8 mouse cellular contexts compared by ENCODE assay signal in the genomic region with DNA sequence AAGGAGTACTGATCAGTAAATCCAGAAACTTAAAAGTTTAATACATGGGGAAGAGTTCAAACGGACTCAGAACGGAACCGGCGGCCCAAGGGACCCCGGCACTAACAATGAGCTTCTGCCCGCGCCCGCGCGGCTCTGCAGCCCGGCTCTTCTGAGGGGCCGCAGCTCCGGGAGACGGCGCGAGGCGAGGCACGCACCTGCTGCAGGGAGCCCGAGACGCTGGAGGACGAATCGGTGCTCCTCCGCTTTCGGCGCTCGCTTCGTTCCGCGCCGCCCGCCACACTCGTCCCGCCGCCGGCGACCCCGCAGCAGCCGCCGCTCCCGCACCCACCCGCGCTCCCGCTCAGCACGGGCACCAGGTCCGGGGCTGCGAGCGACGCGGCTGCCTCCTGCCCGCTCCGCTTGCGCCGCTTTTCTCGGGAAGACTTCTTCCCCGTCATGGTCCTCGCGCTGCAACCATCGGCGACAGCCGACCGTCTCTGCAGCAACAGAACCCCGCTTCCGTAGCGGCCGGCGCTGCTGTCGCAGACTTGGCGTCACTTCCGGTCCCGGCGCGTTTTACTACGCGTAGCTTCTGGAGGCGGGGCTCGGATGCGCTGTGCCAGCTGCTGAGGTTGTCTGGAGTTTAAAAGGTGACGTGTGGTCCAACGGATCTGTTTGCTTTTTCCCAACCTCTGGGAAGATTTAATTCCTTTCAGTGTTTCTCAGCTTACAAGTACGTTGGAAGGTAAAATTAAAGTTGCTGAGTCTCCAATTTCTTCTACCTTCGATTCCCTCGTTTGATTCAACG. TPM values are rescaled to one million over a fixed set of nuclear protein-coding genes. Genes with fewer than 3 reads are reported as not detected.
A peak's percentile ranks its signal among the peaks of the same experiment; 100 is the strongest.
DNase-seq lines count a peak whose midpoint lies in the region; ATAC-seq lines count a peak whose summit lies in the region.

Gene Gm10306 (plus strand): TSS at position 282 of the 790 bp plus-strand sequence.
Gene Caap1 (minus strand): TSS at position 532 of the 790 bp plus-strand sequence.

- H3K4me1 ChIP-seq in hindbrain, embryonic 14.5 days (replicated peaks; ENCODE audit: control insufficient read depth, insufficient read depth, low read length): peaks cover 12% of the 10 kb centered on the region

- peak within 1 kb of the TSS; percentile 98 for H3K4me3 ChIP-seq in hindbrain, embryonic 14.5 days (replicated peaks; ENCODE audit: low read length)

- peak; percentile 94 for DNase-seq in R1 (ENCODE audit: low read depth, low spot score)
- peak; percentile 97 to 98 for DNase-seq in cerebellum, postnatal 25 days
- DNase-seq in frontal cortex, postnatal 25 days (ENCODE audit: low spot score in 2 of 2): peak; percentile 84 to 90
- peak; percentile 100 for DNase-seq in hindbrain, embryonic 14.5 days (ENCODE audit: low spot score)
- DNase-seq in layer of hippocampus, postnatal 36 days: peak; percentile 92 to 93
- DNase-seq in lung, postnatal 36 days: peak; percentile 92
- DNase-seq in retina, postnatal 1 day: peak; percentile 96
- peak; percentile 85 to 90 for DNase-seq in urinary bladder, adult 18-20 months (ENCODE audit: low spot score in 2 of 2)

- H3K4me2 ChIP-seq in hindbrain, embryonic 14.5 days (replicated peaks): peak within 1 kb of the TSS; percentile 87

- WGBS in hindbrain, embryonic 14.5 days: 1% methylated on average over 76 of the region's 83 CpGs

- no peaks in the 10 kb centered on the region for H3K36me3 ChIP-seq in hindbrain, embryonic 14.5 days (replicated peaks; ENCODE audit: control insufficient read depth, insufficient read depth)

- peak; percentile 97 for ATAC-seq in hindbrain, embryonic 14.5 days (ENCODE audit: low FRiP score)

- H3K27ac ChIP-seq in hindbrain, embryonic 14.5 days: peak within 1 kb of the TSS; percentile 90

- no peaks in the 10 kb centered on the region for H3K27me3 ChIP-seq in hindbrain, embryonic 14.5 days (ENCODE audit: control insufficient read depth, insufficient read depth, low read length)

- H3K9ac ChIP-seq in hindbrain, embryonic 14.5 days: peak within 1 kb of the TSS; percentile 86

- no peaks in the 10 kb centered on the region for H3K9me3 ChIP-seq in hindbrain, embryonic 14.5 days (ENCODE audit: control insufficient read depth, low read length)

RNA-seq across cellular contexts. Expression of gene Gm10306, which starts in this region (rescaled TPM):
- polyA plus RNA-seq in hindbrain, embryonic 14.5 days (2014; fragmentation: Nextera tagmentation; extraction: Ambion mirVana): not detected in 2 replicates
- total RNA-seq in layer of hippocampus, postnatal 36 days (2021): not detected

RNA-seq across cellular contexts. Expression of gene Caap1, which starts in this region (rescaled TPM):
- polyA plus RNA-seq in hindbrain, embryonic 14.5 days (2014; fragmentation: Nextera tagmentation; extraction: Ambion mirVana): 19.4 and 19.7 TPM in 2 replicates
- total RNA-seq in layer of hippocampus, postnatal 36 days (2021): 10 to 100 TPM; 11.1 to 12.6 TPM

Comparison
In these comparisons a context has a peak if more than half of its experiments do, and no peak if none do; other contexts are left out.
1. Peak in every context shown above with its lines: DNase-seq, ATAC-seq, H3K4me3 ChIP-seq and H3K27ac ChIP-seq.